Mouse (Mus musculus) E14TG2a.4 (cell line): ENCODE measurements around the gene Adam19.

ENCODE experiments used
- H3K27me3 ChIP-seq: 2 replicates; pipeline ENCODE4 v1.6.1; 2014; ENCODE audit warnings: low read length, control low read depth; ENCODE audit not compliant: insufficient read depth
- H3K36me3 ChIP-seq: 2 replicates; pipeline ENCODE4 v1.6.1; 2014; ENCODE audit warnings: low read length, control low read depth; ENCODE audit not compliant: insufficient read depth
- H3K4me1 ChIP-seq: replicated peaks from 2 replicates; pipeline ENCODE4 v1.6.1; 2014; ENCODE audit warnings: low read depth, low read length, control low read depth
- H3K4me3 ChIP-seq: replicated peaks from 2 replicates; pipeline ENCODE4 v1.5.1; 2014; ENCODE audit warnings: mild to moderate bottlenecking, low read length
- H3K9me3 ChIP-seq: 2 replicates; pipeline ENCODE4 v1.6.1; 2014; ENCODE audit warnings: low read length, control low read depth
- CTCF ChIP-seq: conservative IDR thresholded peaks from 2 replicates; pipeline ENCODE4 v1.5.1; 2014; ENCODE audit warnings: low read length
- NANOG ChIP-seq: IDR thresholded peaks from 2 replicates; pipeline ENCODE4 v1.6.1; 2014; ENCODE audit warnings: borderline replicate concordance, low read length, mixed read lengths
- POU5F1 ChIP-seq: IDR thresholded peaks from 2 replicates; pipeline ENCODE4 v1.6.1; 2014; ENCODE audit warnings: low read length, borderline replicate concordance

Gene Adam19

DNA sequence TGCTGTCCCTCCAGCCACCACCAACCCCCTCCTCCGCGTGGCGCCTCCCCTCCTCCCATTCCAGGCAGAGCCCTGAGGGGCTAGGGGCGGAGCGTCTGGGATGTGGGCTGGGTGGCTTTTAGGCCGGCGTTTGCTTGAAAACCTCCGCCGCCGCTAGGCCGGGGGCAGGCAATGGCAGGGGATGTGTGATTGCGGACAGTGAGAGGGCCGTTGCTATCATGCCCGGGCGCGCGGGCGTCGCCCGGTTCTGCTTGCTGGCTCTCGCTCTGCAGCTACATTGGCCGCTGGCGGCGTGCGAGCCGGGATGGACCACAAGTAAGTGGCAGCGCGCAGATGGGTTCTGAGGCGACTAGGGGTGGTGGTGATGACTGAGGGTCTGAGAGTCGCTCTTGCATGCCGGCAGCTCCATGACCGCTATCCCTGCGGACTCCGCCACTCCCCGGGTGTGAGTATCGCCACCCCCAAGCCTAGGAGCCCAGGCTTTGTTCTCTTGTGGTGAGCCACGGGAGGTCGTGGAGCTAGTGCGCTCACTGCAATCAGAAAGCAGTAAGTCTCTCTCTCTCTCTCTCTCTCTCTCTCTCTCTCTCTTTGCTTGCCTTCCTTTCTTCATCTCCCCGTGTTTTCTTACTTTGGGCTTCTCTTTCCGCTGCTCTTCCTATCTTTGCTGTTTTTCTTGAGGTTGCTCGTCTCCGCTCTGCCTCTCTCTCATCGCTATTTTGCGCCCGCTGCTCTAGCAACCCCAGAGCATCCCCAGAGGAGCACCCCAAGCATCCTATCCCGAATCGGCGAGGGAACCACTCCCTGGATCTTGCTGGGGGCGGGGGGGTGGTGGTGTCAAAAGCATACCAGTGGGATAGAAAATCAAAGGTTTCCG lies at the start of gene Adam19:
TSS of gene Adam19 (plus strand) at position 97 of the 874 bp plus-strand sequence.
- Histone ChIP-seq H3K9me3 (no peaks in the 10 kb centered on the region), H3K4me1 (peaks cover 71% of the 10 kb centered on the region), H3K27me3 (no peaks in the 10 kb centered on the region), H3K36me3 (peaks cover 6% of the 10 kb centered on the region), H3K4me3 (peak within 1 kb of the TSS; percentile 89)
- TF ChIP-seq POU5F1 = no peak
- no peak for TF ChIP-seq NANOG
- no peak for TF ChIP-seq CTCF

GRCm38 (mm10) chr11:46016061-46016460 lies 39.7 kb upstream of the Adam19 start:
- peaks cover 18% of the 10 kb centered on the region for H3K4me1 ChIP-seq
- H3K9me3 ChIP-seq = peaks cover 28% of the 10 kb centered on the region
- H3K4me3 ChIP-seq = no peak overlapping the region
- no peaks in the 10 kb centered on the region for H3K27me3 ChIP-seq
- H3K36me3 ChIP-seq = no peaks in the 10 kb centered on the region
- no peak for TF ChIP-seq POU5F1
- peak; percentile 33 for TF ChIP-seq CTCF

DNA sequence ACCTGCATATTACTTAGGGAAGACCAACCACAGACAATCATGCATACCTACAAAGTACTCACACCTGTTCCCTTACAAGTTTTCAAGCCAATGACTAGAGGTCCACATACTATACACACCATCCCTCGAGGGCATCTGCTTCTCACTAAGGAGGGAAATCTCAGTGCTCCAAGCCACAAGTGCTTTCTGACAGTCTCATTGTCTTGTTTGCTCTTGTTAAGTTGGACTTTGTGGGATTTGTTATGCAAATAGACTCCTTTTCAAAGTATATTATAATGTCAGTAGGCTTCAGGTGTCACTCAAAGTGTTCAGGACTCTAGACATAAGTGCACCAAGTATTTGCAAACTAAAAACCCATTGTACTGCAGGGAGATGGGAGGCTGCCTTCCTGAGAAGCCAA lies 35.5 kb upstream of the Adam19 start:
- Histone ChIP-seq H3K4me1 (peaks cover 22% of the 10 kb centered on the region), H3K4me3 (no peak overlapping the region), H3K27me3 (peaks cover 6% of the 10 kb centered on the region; the same call in 1 of the 2 replicates), H3K36me3 (no peaks in the 10 kb centered on the region), H3K9me3 (peaks cover 14% of the 10 kb centered on the region)
- TF ChIP-seq NANOG (peak; percentile 80), POU5F1 (no peak; the same call in 1 of the 2 replicates)

DNA sequence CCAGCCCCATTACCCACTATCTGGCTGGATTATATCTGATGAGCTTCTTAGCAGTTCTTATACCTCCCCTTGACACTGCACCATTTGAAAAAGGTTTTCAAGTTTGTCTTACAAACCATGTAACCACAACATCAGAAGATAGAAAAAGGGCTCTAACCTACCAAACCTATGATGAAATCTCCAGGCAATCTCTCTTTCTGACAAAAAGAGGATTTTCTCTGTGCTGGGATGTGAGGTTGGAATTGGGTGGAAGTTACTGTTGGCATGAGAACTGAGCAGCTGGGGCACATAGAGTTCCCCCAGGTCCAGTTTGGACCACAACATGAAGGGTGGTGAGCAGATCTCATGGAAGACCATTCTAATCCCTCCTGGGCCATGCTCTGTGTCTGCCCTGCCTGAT lies 33.9 kb upstream of the Adam19 start:
- Histone ChIP-seq H3K36me3 (no peaks in the 10 kb centered on the region), H3K4me3 (no peak overlapping the region), H3K9me3 (no peaks in the 10 kb centered on the region), H3K27me3 (peaks cover 6% of the 10 kb centered on the region; the same call in 1 of the 2 replicates), H3K4me1 (peaks cover 24% of the 10 kb centered on the region)
- TF ChIP-seq CTCF = no peak
- TF ChIP-seq NANOG = no peak
- no peak for TF ChIP-seq POU5F1

- TF ChIP-seq CTCF = no peak
- TF ChIP-seq POU5F1 = no peak
- TF ChIP-seq NANOG = no peak
- Histone ChIP-seq H3K4me1 (peaks cover 24% of the 10 kb centered on the region), H3K36me3 (no peaks in the 10 kb centered on the region), H3K9me3 (no peaks in the 10 kb centered on the region), H3K4me3 (no peak overlapping the region), H3K27me3 (peaks cover 9% of the 10 kb centered on the region; the same call in 1 of the 2 replicates)
Observed at GRCm38 (mm10) chr11:46022983-46023382, 32.8 kb upstream of the Adam19 start.

GRCm38 (mm10) chr11:46025962-46026392 lies 29.8 kb upstream of the Adam19 start:
- H3K4me3 ChIP-seq = no peak overlapping the region
- H3K4me1 ChIP-seq = peaks cover 7% of the 10 kb centered on the region; the same call in 1 of the 2 replicates
- H3K27me3 ChIP-seq = peaks cover 9% of the 10 kb centered on the region; the same call in 1 of the 2 replicates
- TF ChIP-seq CTCF (no peak), NANOG (no peak), POU5F1 (no peak)
- H3K36me3 ChIP-seq = no peaks in the 10 kb centered on the region
- H3K9me3 ChIP-seq = no peaks in the 10 kb centered on the region

- no peak for TF ChIP-seq POU5F1
- no peak for TF ChIP-seq NANOG
- TF ChIP-seq CTCF = no peak
- no peaks in the 10 kb centered on the region for H3K36me3 ChIP-seq
- H3K9me3 ChIP-seq = no peaks in the 10 kb centered on the region
- no peak overlapping the region for H3K4me3 ChIP-seq
- peaks cover 3% of the 10 kb centered on the region; the same call in 1 of the 2 replicates for H3K27me3 ChIP-seq
- H3K4me1 ChIP-seq = peaks cover 11% of the 10 kb centered on the region
Observed at GRCm38 (mm10) chr11:46027952-46028814, 27.6 kb upstream of the Adam19 start.

DNA sequence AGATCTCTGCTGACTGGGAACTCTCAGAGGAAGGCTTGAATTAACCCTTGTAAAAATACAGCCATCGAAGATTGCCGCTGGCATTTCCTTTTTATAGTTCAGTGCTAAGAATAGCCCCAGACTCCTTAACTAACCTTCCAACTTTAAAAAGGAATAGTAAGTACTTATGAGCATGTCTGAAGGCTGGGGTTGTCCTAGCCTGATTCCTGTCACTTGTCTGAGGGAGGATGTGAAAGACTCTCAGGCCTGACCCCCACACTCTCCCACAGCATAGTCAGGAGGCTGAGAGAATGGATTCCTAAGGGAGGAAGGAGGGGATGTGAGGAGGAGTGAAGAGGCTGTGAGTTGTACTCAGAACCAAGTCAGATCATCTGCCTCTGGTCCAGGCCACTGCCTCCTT lies 26.3 kb upstream of the Adam19 start:
- Histone ChIP-seq H3K4me3 (no peak overlapping the region), H3K27me3 (peaks cover 7% of the 10 kb centered on the region; the same call in 1 of the 2 replicates), H3K9me3 (no peaks in the 10 kb centered on the region), H3K4me1 (peaks cover 11% of the 10 kb centered on the region), H3K36me3 (no peaks in the 10 kb centered on the region)
- TF ChIP-seq POU5F1 (no peak), NANOG (no peak), CTCF (no peak)
